Mouse (Mus musculus): Measurements from ENCODE around the gene Nhlrc1. TPM values are rescaled to one million over a fixed set of nuclear protein-coding genes. Genes with fewer than 3 reads are reported as not detected.

Nhlrc1 gene
- polyA plus RNA-seq (2012; rRNA removed) = 2.4 and 4.7 TPM in 2 replicates

- WGBS = 2% methylated on average over 73 of the region's 73 CpGs
- TF ChIP-seq POLR2A (IDR thresholded peaks at IDR 0.05; ENCODE audit: low read depth, low read length) (no peak; the same call in 1 of the 2 replicates), CTCF (IDR thresholded peaks at IDR 0.05; ENCODE audit: extremely low read depth, insufficient read length, insufficient replicate concordance, low read depth, low read length) (peak; percentile 88)
- H3K4me1 ChIP-seq (ENCODE audit: control insufficient read depth, insufficient read depth, insufficient read length, low read length) = peaks cover 13% of the 10 kb centered on the region; the same call in 1 of the 2 replicates
Measured at GRCm38 (mm10) chr13:47014334-47015194, at the start of gene Nhlrc1. Gene Nhlrc1 (minus strand): TSS chr13:47014850.

GRCm38 (mm10) chr13:47063985-47064760, 49.5 kb upstream of the Nhlrc1 start:
- Histone ChIP-seq H3K27me3 (ENCODE audit: control insufficient read depth, insufficient read depth, low read length) (no peaks in the 10 kb centered on the region), H3K4me3 (ENCODE audit: low read depth, low read length) (no peak overlapping the region), H3K27ac (ENCODE audit: insufficient read depth, low read depth, low read length) (no peak overlapping the region), H3K4me1 (ENCODE audit: control insufficient read depth, insufficient read depth, insufficient read length, low read length) (no peaks in the 10 kb centered on the region), H3K36me3 (ENCODE audit: control insufficient read depth, insufficient read depth, low read length) (peaks cover 47% of the 10 kb centered on the region)
- no peak for TF ChIP-seq CTCF (IDR thresholded peaks at IDR 0.05; ENCODE audit: extremely low read depth, insufficient read length, insufficient replicate concordance, low read depth, low read length)
- no peak for TF ChIP-seq POLR2A (IDR thresholded peaks at IDR 0.05; ENCODE audit: low read depth, low read length)
- 80% methylated on average over 15 of the region's 15 CpGs for WGBS

More at GRCm38 (mm10) chr13:47014334-47015194, at the start of gene Nhlrc1:
- Histone ChIP-seq H3K36me3 (ENCODE audit: control insufficient read depth, insufficient read depth, low read length) (no peaks in the 10 kb centered on the region), H3K4me3 (ENCODE audit: low read depth, low read length) (peak within 1 kb of the TSS; percentile 66), H3K27ac (ENCODE audit: insufficient read depth, low read depth, low read length) (no peak within 1 kb of the TSS), H3K27me3 (ENCODE audit: control insufficient read depth, insufficient read depth, low read length) (no peaks in the 10 kb centered on the region)

- no peaks in the 10 kb centered on the region for H3K4me1 ChIP-seq (ENCODE audit: control insufficient read depth, insufficient read depth, insufficient read length, low read length)
- TF ChIP-seq POLR2A (IDR thresholded peaks at IDR 0.05; ENCODE audit: low read depth, low read length) (no peak), CTCF (IDR thresholded peaks at IDR 0.05; ENCODE audit: extremely low read depth, insufficient read length, insufficient replicate concordance, low read depth, low read length) (no peak)
- no peak overlapping the region for H3K4me3 ChIP-seq (ENCODE audit: low read depth, low read length)
- H3K27me3 ChIP-seq (ENCODE audit: control insufficient read depth, insufficient read depth, low read length) = no peaks in the 10 kb centered on the region
- H3K27ac ChIP-seq (ENCODE audit: insufficient read depth, low read depth, low read length) = no peak overlapping the region
- peaks cover 39% of the 10 kb centered on the region for H3K36me3 ChIP-seq (ENCODE audit: control insufficient read depth, insufficient read depth, low read length)
- WGBS = 95% methylated on average over 17 of the region's 17 CpGs
Measured at GRCm38 (mm10) chr13:47062756-47063155, 48.1 kb upstream of the Nhlrc1 start.

GRCm38 (mm10) chr13:47056781-47057180, 42.1 kb upstream of the Nhlrc1 start:
- no peak overlapping the region for H3K4me3 ChIP-seq (ENCODE audit: low read depth, low read length)
- no peaks in the 10 kb centered on the region for H3K27me3 ChIP-seq (ENCODE audit: control insufficient read depth, insufficient read depth, low read length)
- 94% methylated on average over 5 of the region's 5 CpGs for WGBS
- no peak overlapping the region for H3K27ac ChIP-seq (ENCODE audit: insufficient read depth, low read depth, low read length)
- TF ChIP-seq CTCF (IDR thresholded peaks at IDR 0.05; ENCODE audit: extremely low read depth, insufficient read length, insufficient replicate concordance, low read depth, low read length) (no peak), POLR2A (IDR thresholded peaks at IDR 0.05; ENCODE audit: low read depth, low read length) (no peak)
- H3K36me3 ChIP-seq (ENCODE audit: control insufficient read depth, insufficient read depth, low read length) = peaks cover 37% of the 10 kb centered on the region
- H3K4me1 ChIP-seq (ENCODE audit: control insufficient read depth, insufficient read depth, insufficient read length, low read length) = no peaks in the 10 kb centered on the region

- 77% methylated on average over 11 of the region's 11 CpGs for WGBS
Measured at GRCm38 (mm10) chr13:47056126-47056525, 41.5 kb upstream of the Nhlrc1 start.

GRCm38 (mm10) chr13:47053971-47054370, 39.3 kb upstream of the Nhlrc1 start:
- WGBS = 91% methylated on average over 10 of the region's 10 CpGs
- H3K4me3 ChIP-seq (ENCODE audit: low read depth, low read length) = no peak overlapping the region
- H3K36me3 ChIP-seq (ENCODE audit: control insufficient read depth, insufficient read depth, low read length) = peaks cover 38% of the 10 kb centered on the region
- no peak overlapping the region for H3K27ac ChIP-seq (ENCODE audit: insufficient read depth, low read depth, low read length)
- no peak for TF ChIP-seq CTCF (IDR thresholded peaks at IDR 0.05; ENCODE audit: extremely low read depth, insufficient read length, insufficient replicate concordance, low read depth, low read length)
- no peak for TF ChIP-seq POLR2A (IDR thresholded peaks at IDR 0.05; ENCODE audit: low read depth, low read length)
- no peaks in the 10 kb centered on the region for H3K27me3 ChIP-seq (ENCODE audit: control insufficient read depth, insufficient read depth, low read length)
- no peaks in the 10 kb centered on the region for H3K4me1 ChIP-seq (ENCODE audit: control insufficient read depth, insufficient read depth, insufficient read length, low read length)

More at GRCm38 (mm10) chr13:47056126-47056525, 41.5 kb upstream of the Nhlrc1 start:
- no peak overlapping the region for H3K27ac ChIP-seq (ENCODE audit: insufficient read depth, low read depth, low read length)
- H3K27me3 ChIP-seq (ENCODE audit: control insufficient read depth, insufficient read depth, low read length) = no peaks in the 10 kb centered on the region
- no peak for TF ChIP-seq POLR2A (IDR thresholded peaks at IDR 0.05; ENCODE audit: low read depth, low read length)
- no peak overlapping the region for H3K4me3 ChIP-seq (ENCODE audit: low read depth, low read length)
- no peaks in the 10 kb centered on the region for H3K4me1 ChIP-seq (ENCODE audit: control insufficient read depth, insufficient read depth, insufficient read length, low read length)
- H3K36me3 ChIP-seq (ENCODE audit: control insufficient read depth, insufficient read depth, low read length) = peaks cover 38% of the 10 kb centered on the region

GRCm38 (mm10) chr13:47050009-47050408, 35.4 kb upstream of the Nhlrc1 start:
- no peaks in the 10 kb centered on the region for H3K4me1 ChIP-seq (ENCODE audit: control insufficient read depth, insufficient read depth, insufficient read length, low read length)
- TF ChIP-seq CTCF (IDR thresholded peaks at IDR 0.05; ENCODE audit: extremely low read depth, insufficient read length, insufficient replicate concordance, low read depth, low read length) (no peak), POLR2A (IDR thresholded peaks at IDR 0.05; ENCODE audit: low read depth, low read length) (no peak)
- peaks cover 29% of the 10 kb centered on the region for H3K36me3 ChIP-seq (ENCODE audit: control insufficient read depth, insufficient read depth, low read length)
- 71% methylated on average over 4 of the region's 4 CpGs for WGBS
- no peaks in the 10 kb centered on the region for H3K27me3 ChIP-seq (ENCODE audit: control insufficient read depth, insufficient read depth, low read length)
- H3K4me3 ChIP-seq (ENCODE audit: low read depth, low read length) = no peak overlapping the region
- H3K27ac ChIP-seq (ENCODE audit: insufficient read depth, low read depth, low read length) = no peak overlapping the region
